Mouse (Mus musculus): ENCODE data around the gene Ndufs7. TPM values are rescaled to one million over a fixed set of nuclear protein-coding genes. Genes with fewer than 3 reads are reported as not detected.

The Ndufs7 gene
- polyA plus RNA-seq (2017; shearing (Covaris generic)), result 273 TPM

GRCm38 (mm10) chr10:80248971-80249640, at the start of gene Ndufs7:
Ndufs7 (plus strand) TSS chr10:80249121.

GRCm38 (mm10) chr10:80226416-80227165, 22.3 kb upstream of the Ndufs7 start, which contains the start of gene Mum1:
Mum1 (plus strand) TSS chr10:80226434.

GRCm38 (mm10) chr10:80260642-80261584, 12.0 kb downstream of the Ndufs7 start, which contains the start of the genes Gamt and Dazap1:
Gamt (minus strand) TSS chr10:80261012.
Dazap1 (plus strand) TSS chr10:80261486.

GRCm38 (mm10) chr10:80292251-80293146, 43.6 kb downstream of the Ndufs7 start, which contains the start of gene Rps15:
Rps15 (plus strand) TSS chr10:80292453.

GRCm38 (mm10) chr10:80295618-80296425, 46.9 kb downstream of the Ndufs7 start, which contains the start of gene Apc2:
Apc2 (plus strand) TSS chr10:80295977.

Other genes with a start within 250 kb of the Ndufs7 start
- 916 TPM for gene Arhgap45, start 232.5 kb upstream of the Ndufs7 start, polyA plus RNA-seq (2017; shearing (Covaris generic))
- gene Polr2e, start 209.3 kb upstream of the Ndufs7 start, polyA plus RNA-seq (2017; shearing (Covaris generic)), result 195 TPM
- gene Gpx4, start 202.0 kb upstream of the Ndufs7 start, polyA plus RNA-seq (2017; shearing (Covaris generic)), result 441 TPM
- gene Sbno2, start 143.6 kb upstream of the Ndufs7 start, polyA plus RNA-seq (2017; shearing (Covaris generic)), result 59.4 TPM
- 47.2 TPM for gene Stk11, start 133.3 kb upstream of the Ndufs7 start, polyA plus RNA-seq (2017; shearing (Covaris generic))
- gene Atp5d, start 110.5 kb upstream of the Ndufs7 start, polyA plus RNA-seq (2017; shearing (Covaris generic)), result 400 TPM
- 3.4 TPM for gene Cbarp, start 108.3 kb upstream of the Ndufs7 start, polyA plus RNA-seq (2017; shearing (Covaris generic))
- gene Midn, start 100.8 kb upstream of the Ndufs7 start, polyA plus RNA-seq (2017; shearing (Covaris generic)), result 5.6 TPM
- gene Cirbp, start 83.1 kb upstream of the Ndufs7 start, polyA plus RNA-seq (2017; shearing (Covaris generic)), result 228 TPM
- 21.5 TPM for gene 1600002K03Rik, start 76.2 kb upstream of the Ndufs7 start, polyA plus RNA-seq (2017; shearing (Covaris generic))
- gene Efna2, start 69.6 kb upstream of the Ndufs7 start, polyA plus RNA-seq (2017; shearing (Covaris generic)), result 0.17 TPM
- 119 TPM for gene Mum1, start 22.7 kb upstream of the Ndufs7 start, polyA plus RNA-seq (2017; shearing (Covaris generic))
- gene Gamt, start 11.9 kb downstream of the Ndufs7 start, polyA plus RNA-seq (2017; shearing (Covaris generic)), result 0.67 TPM
- gene Dazap1, start 12.4 kb downstream of the Ndufs7 start, polyA plus RNA-seq (2017; shearing (Covaris generic)), result 94.1 TPM
- 790 TPM for gene Rps15, start 43.3 kb downstream of the Ndufs7 start, polyA plus RNA-seq (2017; shearing (Covaris generic))
- 0.24 TPM for gene Apc2, start 46.9 kb downstream of the Ndufs7 start, polyA plus RNA-seq (2017; shearing (Covaris generic))
- 82.5 TPM for gene 2310011J03Rik, start 71.4 kb downstream of the Ndufs7 start, polyA plus RNA-seq (2017; shearing (Covaris generic))
- gene Pcsk4, start 80.4 kb downstream of the Ndufs7 start, polyA plus RNA-seq (2017; shearing (Covaris generic)), result 28.8 TPM
- gene Reep6, start 80.8 kb downstream of the Ndufs7 start, polyA plus RNA-seq (2017; shearing (Covaris generic)), result 0.41 TPM
- not detected for gene Adamtsl5, start 99.3 kb downstream of the Ndufs7 start, polyA plus RNA-seq (2017; shearing (Covaris generic))
- not detected for gene Plk5, start 107.3 kb downstream of the Ndufs7 start, polyA plus RNA-seq (2017; shearing (Covaris generic))
- gene Mex3d, start 138.5 kb downstream of the Ndufs7 start, polyA plus RNA-seq (2017; shearing (Covaris generic)), result 8.7 TPM
- gene Mbd3, start 150.4 kb downstream of the Ndufs7 start, polyA plus RNA-seq (2017; shearing (Covaris generic)), result 184 TPM
- 234 TPM for gene Uqcr11, start 157.7 kb downstream of the Ndufs7 start, polyA plus RNA-seq (2017; shearing (Covaris generic))
- 132 TPM for gene Tcf3, start 184.5 kb downstream of the Ndufs7 start, polyA plus RNA-seq (2017; shearing (Covaris generic))
- not detected for gene Onecut3, start 245.7 kb downstream of the Ndufs7 start, polyA plus RNA-seq (2017; shearing (Covaris generic))

Measured in CD4-positive, CD25-positive, alpha-beta regulatory T cell (primary cell).